Mouse (Mus musculus): ENCODE measurements around the gene Apoa5.

DNA sequence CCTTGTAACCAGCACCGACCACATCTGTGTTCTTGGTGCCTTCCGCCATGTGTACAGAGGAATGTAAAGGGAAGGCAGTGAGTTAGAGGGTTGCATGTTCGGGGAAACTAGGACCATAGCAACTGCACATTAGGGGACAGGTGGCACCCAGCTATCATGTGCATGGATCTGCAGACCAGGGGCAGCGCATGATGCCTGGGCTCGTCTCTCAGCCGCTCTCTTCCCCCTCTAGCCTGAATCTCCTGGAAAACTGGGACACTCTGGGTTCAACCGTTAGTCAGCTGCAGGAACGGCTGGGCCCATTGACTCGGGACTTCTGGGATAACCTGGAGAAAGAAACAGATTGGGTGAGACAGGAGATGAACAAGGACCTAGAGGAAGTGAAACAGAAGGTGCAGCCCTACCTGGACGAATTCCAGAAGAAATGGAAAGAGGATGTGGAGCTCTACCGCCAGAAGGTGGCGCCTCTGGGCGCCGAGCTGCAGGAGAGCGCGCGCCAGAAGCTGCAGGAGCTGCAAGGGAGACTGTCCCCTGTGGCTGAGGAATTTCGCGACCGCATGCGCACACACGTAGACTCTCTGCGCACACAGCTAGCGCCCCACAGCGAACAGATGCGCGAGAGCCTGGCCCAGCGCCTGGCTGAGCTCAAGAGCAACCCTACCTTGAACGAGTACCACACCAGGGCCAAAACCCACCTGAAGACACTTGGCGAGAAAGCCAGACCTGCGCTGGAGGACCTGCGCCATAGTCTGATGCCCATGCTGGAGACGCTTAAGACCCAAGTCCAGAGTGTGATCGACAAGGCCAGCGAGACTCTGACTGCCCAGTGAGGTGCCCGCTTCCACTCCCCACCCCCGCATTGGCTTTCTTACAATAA is 38.6 kb upstream of the Apoa5 start:
- TF ChIP-seq CHD2 (IDR thresholded peaks at IDR 0.05; ENCODE audit: low read depth, low read length) (no peak), MAFK (IDR thresholded peaks at IDR 0.05; ENCODE audit: insufficient read depth, low read depth, low read length) (no peak), ZNF384 (IDR thresholded peaks at IDR 0.05; ENCODE audit: low read depth, low read length) (no peak), ZC3H11A (IDR thresholded peaks at IDR 0.05; ENCODE audit: borderline replicate concordance, low read depth, low read length) (no peak), HCFC1 (IDR thresholded peaks at IDR 0.05; ENCODE audit: borderline replicate concordance, insufficient read depth, low read length) (0 out of 2 replicates have a peak, but pooled peaks have one; percentile 41)
